Mouse (Mus musculus): Measurements from ENCODE around the gene Pcx. TPM values are rescaled to one million over a fixed set of nuclear protein-coding genes. Genes with fewer than 3 reads are reported as not detected.

The Pcx gene
- total and polyA plus RNA-seq, 2 experiments from 2014 or later: 50.5 to 84.0 TPM

- Histone ChIP-seq H3K36me3 (ENCODE audit: insufficient read depth, low read length) (no peaks in the 10 kb centered on the region), H3K4me1 (ENCODE audit: insufficient read depth, low read length) (peaks cover 3% of the 10 kb centered on the region), H3K27me3 (ENCODE audit: insufficient read depth, low read length) (no peaks in the 10 kb centered on the region), H3K27ac (no peak overlapping the region), H3K4me2 (ENCODE audit: low read depth, low read length) (no peak overlapping the region), H3K9me3 (ENCODE audit: low read length) (no peaks in the 10 kb centered on the region), H3K9ac (replicated peaks; ENCODE audit: low read length) (no peak overlapping the region), H3K4me3 (ENCODE audit: low read length) (no peak overlapping the region)
- no peak for ATAC-seq
- 76% methylated on average over 11 of the region's 11 CpGs for WGBS
- DNase-seq (ENCODE audit: low spot score): no peak
- TF ChIP-seq CTCF (IDR thresholded peaks at IDR 0.05; ENCODE audit: low read depth): no peak
Measured at GRCm38 (mm10) chr19:4475224-4475925, 34.9 kb upstream of the Pcx start.

GRCm38 (mm10) chr19:4476601-4477257 is 33.5 kb upstream of the Pcx start:
- no peak for TF ChIP-seq CTCF (IDR thresholded peaks at IDR 0.05; ENCODE audit: low read depth)
- Histone ChIP-seq H3K9ac (replicated peaks; ENCODE audit: low read length) (peak overlapping the region; percentile 61), H3K4me3 (ENCODE audit: low read length) (peak overlapping the region; percentile 59), H3K4me2 (ENCODE audit: low read depth, low read length) (peak overlapping the region; percentile 96), H3K4me1 (ENCODE audit: insufficient read depth, low read length) (peaks cover 3% of the 10 kb centered on the region), H3K27ac (peak overlapping the region; percentile 60), H3K36me3 (ENCODE audit: insufficient read depth, low read length) (no peaks in the 10 kb centered on the region), H3K27me3 (ENCODE audit: insufficient read depth, low read length) (no peaks in the 10 kb centered on the region), H3K9me3 (ENCODE audit: low read length) (no peaks in the 10 kb centered on the region)
- ATAC-seq: peak; percentile 81
- under 1% methylated on average over 66 of the region's 70 CpGs for WGBS
- DNase-seq (ENCODE audit: low spot score): peak; percentile 77

GRCm38 (mm10) chr19:4477345-4478189 is 32.7 kb upstream of the Pcx start, which contains the start of gene Syt12:
Gene Syt12, minus strand, starts transcription at chr19:4477447.
- H3K27me3 ChIP-seq (ENCODE audit: insufficient read depth, low read length): no peaks in the 10 kb centered on the region
- peak; percentile 11 for DNase-seq (ENCODE audit: low spot score)
- no peaks in the 10 kb centered on the region for H3K9me3 ChIP-seq (ENCODE audit: low read length)
- peaks cover 3% of the 10 kb centered on the region for H3K4me1 ChIP-seq (ENCODE audit: insufficient read depth, low read length)
- H3K27ac ChIP-seq: peak within 1 kb of the TSS; percentile 60
- H3K4me3 ChIP-seq (ENCODE audit: low read length): peak within 1 kb of the TSS; percentile 59
- ATAC-seq: no peak; the same call in 1 of the 2 replicates
- H3K9ac ChIP-seq (replicated peaks; ENCODE audit: low read length): peak within 1 kb of the TSS; percentile 61
- WGBS: 34% methylated on average over 21 of the region's 21 CpGs
- peak within 1 kb of the TSS; percentile 96 for H3K4me2 ChIP-seq (ENCODE audit: low read depth, low read length)
- no peak for TF ChIP-seq CTCF (IDR thresholded peaks at IDR 0.05; ENCODE audit: low read depth)
- no peaks in the 10 kb centered on the region for H3K36me3 ChIP-seq (ENCODE audit: insufficient read depth, low read length)

GRCm38 (mm10) chr19:4478190-4478516 is 32.1 kb upstream of the Pcx start:
- DNase-seq (ENCODE audit: low spot score) (peak; percentile 21), ATAC-seq (no peak)
- H3K36me3 ChIP-seq (ENCODE audit: insufficient read depth, low read length): no peaks in the 10 kb centered on the region
- no peaks in the 10 kb centered on the region for H3K9me3 ChIP-seq (ENCODE audit: low read length)
- H3K4me3 ChIP-seq (ENCODE audit: low read length): no peak overlapping the region
- no peaks in the 10 kb centered on the region for H3K27me3 ChIP-seq (ENCODE audit: insufficient read depth, low read length)
- no peak overlapping the region for H3K27ac ChIP-seq
- peaks cover 3% of the 10 kb centered on the region for H3K4me1 ChIP-seq (ENCODE audit: insufficient read depth, low read length)
- peak; percentile 44 for TF ChIP-seq CTCF (IDR thresholded peaks at IDR 0.05; ENCODE audit: low read depth)
- H3K4me2 ChIP-seq (ENCODE audit: low read depth, low read length): no peak overlapping the region
- no peak overlapping the region for H3K9ac ChIP-seq (replicated peaks; ENCODE audit: low read length)
- 35% methylated on average over 1 of the region's 1 CpGs for WGBS

GRCm38 (mm10) chr19:4480041-4480440 is 30.2 kb upstream of the Pcx start:
- Histone ChIP-seq H3K4me1 (ENCODE audit: insufficient read depth, low read length) (peaks cover 3% of the 10 kb centered on the region), H3K4me2 (ENCODE audit: low read depth, low read length) (no peak overlapping the region), H3K9me3 (ENCODE audit: low read length) (no peaks in the 10 kb centered on the region), H3K9ac (replicated peaks; ENCODE audit: low read length) (no peak overlapping the region), H3K27me3 (ENCODE audit: insufficient read depth, low read length) (no peaks in the 10 kb centered on the region), H3K36me3 (ENCODE audit: insufficient read depth, low read length) (no peaks in the 10 kb centered on the region), H3K4me3 (ENCODE audit: low read length) (no peak overlapping the region), H3K27ac (no peak overlapping the region)
- DNase-seq (ENCODE audit: low spot score) (no peak), ATAC-seq (no peak)
- no peak for TF ChIP-seq CTCF (IDR thresholded peaks at IDR 0.05; ENCODE audit: low read depth)
- WGBS: 88% methylated on average over 2 of the region's 2 CpGs

GRCm38 (mm10) chr19:4481326-4481725 is 28.9 kb upstream of the Pcx start:
- Histone ChIP-seq H3K4me3 (ENCODE audit: low read length) (no peak overlapping the region), H3K36me3 (ENCODE audit: insufficient read depth, low read length) (no peaks in the 10 kb centered on the region), H3K27me3 (ENCODE audit: insufficient read depth, low read length) (no peaks in the 10 kb centered on the region), H3K9ac (replicated peaks; ENCODE audit: low read length) (no peak overlapping the region), H3K4me1 (ENCODE audit: insufficient read depth, low read length) (peaks cover 3% of the 10 kb centered on the region), H3K9me3 (ENCODE audit: low read length) (no peaks in the 10 kb centered on the region), H3K4me2 (ENCODE audit: low read depth, low read length) (no peak overlapping the region), H3K27ac (no peak overlapping the region)
- TF ChIP-seq CTCF (IDR thresholded peaks at IDR 0.05; ENCODE audit: low read depth): no peak
- 58% methylated on average over 4 of the region's 4 CpGs for WGBS
- no peak for ATAC-seq
- DNase-seq (ENCODE audit: low spot score): no peak
